Mouse (Mus musculus) liver, postnatal 0 days (tissue): Measurements from ENCODE around the gene Rab26. TPM values are rescaled to one million over a fixed set of nuclear protein-coding genes. Genes with fewer than 3 reads are reported as not detected.
A peak's percentile ranks its signal among the peaks of the same experiment; 100 is the strongest.

Experiments used
- ATAC-seq: fragments of 200-750 bp; cut with Nextera tagmentation; 2 replicates; pipeline ENCODE4 v1.8.0; 2017; ENCODE audit warnings: mild to moderate bottlenecking, moderate library complexity
- DNase-seq: peaks from one replicate; pipeline ENCODE4 v3.0.0-alpha.2; 2016
- H3K27ac ChIP-seq: fragments of 300-500 bp; sonication (generic); 2 replicates; pipeline ENCODE4 v1.5.1; 2014; ENCODE audit warnings: antibody characterized with exemption, moderate library complexity, mild to moderate bottlenecking, low read depth
- H3K27me3 ChIP-seq: fragments of 300-500 bp; sonication (generic); 2 replicates; pipeline ENCODE4 v1.6.1; 2014; ENCODE audit warnings: low read length, control low read depth, mixed read lengths; ENCODE audit not compliant: insufficient read depth
- H3K36me3 ChIP-seq: fragments of 300-500 bp; sonication (generic); replicated peaks from 2 replicates; pipeline ENCODE4 v1.6.1; 2014; ENCODE audit warnings: mild to moderate bottlenecking, control low read depth, low read length, moderate library complexity, mixed read lengths; ENCODE audit not compliant: insufficient read depth
- H3K4me1 ChIP-seq: fragments of 300-500 bp; sonication (generic); 2 replicates; pipeline ENCODE4 v1.6.1; 2014; ENCODE audit warnings: antibody characterized with exemption, mild to moderate bottlenecking, control low read depth; ENCODE audit not compliant: insufficient read depth
- H3K4me2 ChIP-seq: fragments of 300-500 bp; sonication (generic); 2 replicates; pipeline ENCODE4 v1.6.1; 2014; ENCODE audit warnings: low read depth, mild to moderate bottlenecking, low read length, moderate library complexity, mixed read lengths
- H3K4me3 ChIP-seq: fragments of 300-500 bp; sonication (generic); 2 replicates; pipeline ENCODE4 v1.5.1; 2014; ENCODE audit warnings: low read depth, low read length
- H3K9ac ChIP-seq: fragments of 300-500 bp; sonication (generic); replicated peaks from 2 replicates; pipeline ENCODE4 v1.6.1; 2014; ENCODE audit warnings: mild to moderate bottlenecking, moderate library complexity
- H3K9me3 ChIP-seq: fragments of 300-500 bp; sonication (generic); 2 replicates; pipeline ENCODE4 v1.6.1; 2016; ENCODE audit warnings: mild to moderate bottlenecking, control low read depth, low read length, mixed read lengths
- CTCF ChIP-seq: sonication (generic); IDR thresholded peaks from 2 replicates; pipeline ENCODE4 v1.5.1; 2016; ENCODE audit warnings: antibody characterized with exemption, low read depth
- EP300 ChIP-seq: IDR thresholded peaks from 2 replicates; pipeline ENCODE4 v1.6.1; 2016; ENCODE audit warnings: antibody characterized with exemption, low read depth, mild to moderate bottlenecking
- WGBS: fragments of 180-500 bp; shearing (Covaris S2); extraction: QIAGEN DNeasy Blood & Tissue Kit; methylation state at CpG from one replicate; pipeline ENCODE4 v1.1.7; 2014; ENCODE audit not compliant: insufficient replicate concordance; 5-methylcytosine and 5-hydroxymethylcytosine counted together
- polyA plus RNA-seq: library from polyadenylated mRNA; unstranded; fragments of >200 nt; fragmentation: Nextera tagmentation; extraction: Ambion mirVana; gene quantifications from 2 replicates; pipeline ENCODE4 v1.2.1, GENCODE M21; 2015

Rab26 gene
- polyA plus RNA-seq, 1 experiment from 2014 or later: 0.81 TPM

GRCm38 (mm10) chr17:24507129-24507664 is 26.8 kb downstream of the Rab26 start:
- Histone ChIP-seq H3K36me3 (peaks cover 39% of the 10 kb centered on the region), H3K4me2 (peak overlapping the region; percentile 58), H3K27ac (no peak overlapping the region), H3K9me3 (no peaks in the 10 kb centered on the region), H3K27me3 (no peaks in the 10 kb centered on the region), H3K9ac (no peak overlapping the region), H3K4me3 (no peak overlapping the region), H3K4me1 (0 out of 2 replicates have a peak, but pooled peaks cover 3% of the 10 kb centered on the region)
- 50% methylated on average over 19 of the region's 19 CpGs for WGBS
- TF ChIP-seq CTCF (no peak), EP300 (no peak)
- DNase-seq: no peak
- peak; percentile 71 for ATAC-seq

- H3K27ac ChIP-seq: no peak overlapping the region
- H3K4me2 ChIP-seq: peak overlapping the region; percentile 58
- no peak overlapping the region for H3K4me3 ChIP-seq
- WGBS: 36% methylated on average over 29 of the region's 36 CpGs
- peaks cover 33% of the 10 kb centered on the region for H3K36me3 ChIP-seq
- DNase-seq (no peak), ATAC-seq (peak; percentile 43; the same call in 1 of the 2 replicates)
- H3K9ac ChIP-seq: no peak overlapping the region
- H3K4me1 ChIP-seq: 0 out of 2 replicates have a peak, but pooled peaks cover 3% of the 10 kb centered on the region
- no peaks in the 10 kb centered on the region for H3K27me3 ChIP-seq
- no peaks in the 10 kb centered on the region for H3K9me3 ChIP-seq
- no peak for TF ChIP-seq EP300
- no peak for TF ChIP-seq CTCF
Observed at GRCm38 (mm10) chr17:24506332-24507070, 27.5 kb downstream of the Rab26 start.

GRCm38 (mm10) chr17:24505286-24505955 is 28.6 kb downstream of the Rab26 start:
- Histone ChIP-seq H3K9ac (no peak overlapping the region), H3K9me3 (no peaks in the 10 kb centered on the region), H3K4me2 (no peak overlapping the region), H3K4me1 (0 out of 2 replicates have a peak, but pooled peaks cover 3% of the 10 kb centered on the region), H3K27ac (no peak overlapping the region), H3K36me3 (peaks cover 22% of the 10 kb centered on the region), H3K4me3 (no peak overlapping the region), H3K27me3 (no peaks in the 10 kb centered on the region)
- ATAC-seq (no peak), DNase-seq (no peak)
- no peak for TF ChIP-seq EP300
- TF ChIP-seq CTCF: no peak
- WGBS: 89% methylated on average over 30 of the region's 30 CpGs

GRCm38 (mm10) chr17:24504085-24504484 is 29.9 kb downstream of the Rab26 start:
- no peak overlapping the region for H3K27ac ChIP-seq
- ATAC-seq: no peak
- DNase-seq: no peak
- no peaks in the 10 kb centered on the region for H3K27me3 ChIP-seq
- 0 out of 2 replicates have a peak, but pooled peaks cover 3% of the 10 kb centered on the region for H3K4me1 ChIP-seq
- H3K9me3 ChIP-seq: no peaks in the 10 kb centered on the region
- no peak overlapping the region for H3K9ac ChIP-seq
- H3K36me3 ChIP-seq: peaks cover 9% of the 10 kb centered on the region
- 89% methylated on average over 10 of the region's 10 CpGs for WGBS
- H3K4me3 ChIP-seq: no peak overlapping the region
- no peak overlapping the region for H3K4me2 ChIP-seq
- TF ChIP-seq EP300: no peak
- no peak for TF ChIP-seq CTCF

DNA sequence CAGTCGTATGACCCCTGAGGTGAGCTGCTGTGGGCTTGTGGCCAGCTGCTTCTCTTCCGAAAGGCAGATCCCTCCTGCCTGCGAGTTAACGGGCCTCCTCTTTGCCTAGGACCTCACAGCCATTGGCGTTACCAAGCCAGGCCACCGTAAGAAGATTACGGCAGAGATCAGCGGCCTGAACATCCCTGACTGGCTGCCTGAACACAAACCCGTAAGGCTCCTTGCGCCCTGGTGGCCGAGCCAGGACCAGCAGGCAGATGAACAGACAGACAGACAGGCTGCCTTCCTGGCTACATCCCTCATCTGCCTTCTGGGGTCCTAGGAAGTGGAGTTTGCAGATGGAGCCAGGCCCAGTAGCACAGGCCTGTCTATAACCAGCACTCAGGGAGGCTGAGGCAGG is 31.8 kb downstream of the Rab26 start:
- no peaks in the 10 kb centered on the region for H3K27me3 ChIP-seq
- no peak overlapping the region for H3K4me2 ChIP-seq
- H3K4me3 ChIP-seq: no peak overlapping the region
- DNase-seq: no peak
- 38% methylated on average over 11 of the region's 11 CpGs for WGBS
- H3K9me3 ChIP-seq: no peaks in the 10 kb centered on the region
- ATAC-seq: no peak
- no peak overlapping the region for H3K9ac ChIP-seq
- H3K36me3 ChIP-seq: no peaks in the 10 kb centered on the region
- no peak overlapping the region for H3K27ac ChIP-seq
- H3K4me1 ChIP-seq: 0 out of 2 replicates have a peak, but pooled peaks cover 1% of the 10 kb centered on the region
- peak; percentile 40 for TF ChIP-seq CTCF
- no peak for TF ChIP-seq EP300

GRCm38 (mm10) chr17:24496026-24496425 is 38.0 kb downstream of the Rab26 start:
- no peak for ATAC-seq
- Histone ChIP-seq H3K36me3 (no peaks in the 10 kb centered on the region), H3K4me1 (no peaks in the 10 kb centered on the region), H3K4me2 (no peak overlapping the region), H3K9me3 (no peaks in the 10 kb centered on the region), H3K27ac (no peak overlapping the region), H3K9ac (no peak overlapping the region), H3K4me3 (no peak overlapping the region), H3K27me3 (no peaks in the 10 kb centered on the region)
- TF ChIP-seq CTCF (no peak), EP300 (no peak)
- WGBS: 58% methylated on average over 1 of the region's 1 CpGs
- no peak for DNase-seq
